Mouse (Mus musculus) myocyte (in vitro differentiated cells): ENCODE data around the gene Fgf9.

ENCODE experiments used
- CEBPB ChIP-seq: IDR thresholded peaks from 2 replicates; pipeline ENCODE4 v1.6.1; 2011; ENCODE audit warnings: mild to moderate bottlenecking, moderate library complexity; ENCODE audit not compliant: poor library complexity, insufficient read depth, severe bottlenecking
- E2F4 ChIP-seq: IDR thresholded peaks from one replicate; pipeline ENCODE4 v1.6.1; 2011; ENCODE audit warnings: mild to moderate bottlenecking, control low read depth, moderate library complexity; ENCODE audit not compliant: insufficient read depth
- MAX ChIP-seq: IDR thresholded peaks from one replicate; pipeline ENCODE4 v1.6.1; 2011; ENCODE audit warnings: low read depth, mild to moderate bottlenecking, control low read depth
- MYOG ChIP-seq, 3 experiments: IDR thresholded peaks; one replicate each; pipeline ENCODE4 v1.6.1; 2011; ENCODE audit warnings: control low read depth in 2 of 3, low read depth in 2 of 3, mild to moderate bottlenecking in 2 of 3; ENCODE audit not compliant: insufficient read length in 2 of 3, control insufficient read depth in 1 of 3, insufficient read depth in 1 of 3
- POLR2A ChIP-seq: IDR thresholded peaks from one replicate; pipeline ENCODE4 v1.6.1; 2011; ENCODE audit warnings: low read depth, mild to moderate bottlenecking, control low read depth, moderate library complexity; ENCODE audit not compliant: insufficient read length
- REST ChIP-seq: IDR thresholded peaks from one replicate; pipeline ENCODE4 v1.6.1; 2011; ENCODE audit warnings: mild to moderate bottlenecking, control low read depth, moderate library complexity; ENCODE audit not compliant: insufficient read depth, insufficient read length
- TCF12 ChIP-seq: IDR thresholded peaks from one replicate; pipeline ENCODE4 v1.6.1; 2011; ENCODE audit warnings: mild to moderate bottlenecking, control low read depth; ENCODE audit not compliant: poor library complexity, insufficient read depth, severe bottlenecking

- no peak for TF ChIP-seq CEBPB
- no peak for TF ChIP-seq POLR2A
- no peak for TF ChIP-seq TCF12
- TF ChIP-seq E2F4: no peak
- no peak for TF ChIP-seq MYOG (IDR thresholded peaks at IDR 0.05; ENCODE audit: control insufficient read depth in 1 of 3, insufficient read depth in 1 of 3, insufficient read length in 2 of 3, low read depth in 2 of 3)
- TF ChIP-seq MAX: no peak
- no peak for TF ChIP-seq REST
These were observed 2.6 kb downstream of the Fgf9 start for GRCm38 (mm10) chr14:58072771-58073501.
